Mouse (Mus musculus): ENCODE results near the gene Cab39l.
"Not testable (repeated sequence)": the region's sequence is repeated elsewhere in the genome, so short reads cannot be mapped to it uniquely, and the experiment has no call there.

The Cab39l gene

DNA sequence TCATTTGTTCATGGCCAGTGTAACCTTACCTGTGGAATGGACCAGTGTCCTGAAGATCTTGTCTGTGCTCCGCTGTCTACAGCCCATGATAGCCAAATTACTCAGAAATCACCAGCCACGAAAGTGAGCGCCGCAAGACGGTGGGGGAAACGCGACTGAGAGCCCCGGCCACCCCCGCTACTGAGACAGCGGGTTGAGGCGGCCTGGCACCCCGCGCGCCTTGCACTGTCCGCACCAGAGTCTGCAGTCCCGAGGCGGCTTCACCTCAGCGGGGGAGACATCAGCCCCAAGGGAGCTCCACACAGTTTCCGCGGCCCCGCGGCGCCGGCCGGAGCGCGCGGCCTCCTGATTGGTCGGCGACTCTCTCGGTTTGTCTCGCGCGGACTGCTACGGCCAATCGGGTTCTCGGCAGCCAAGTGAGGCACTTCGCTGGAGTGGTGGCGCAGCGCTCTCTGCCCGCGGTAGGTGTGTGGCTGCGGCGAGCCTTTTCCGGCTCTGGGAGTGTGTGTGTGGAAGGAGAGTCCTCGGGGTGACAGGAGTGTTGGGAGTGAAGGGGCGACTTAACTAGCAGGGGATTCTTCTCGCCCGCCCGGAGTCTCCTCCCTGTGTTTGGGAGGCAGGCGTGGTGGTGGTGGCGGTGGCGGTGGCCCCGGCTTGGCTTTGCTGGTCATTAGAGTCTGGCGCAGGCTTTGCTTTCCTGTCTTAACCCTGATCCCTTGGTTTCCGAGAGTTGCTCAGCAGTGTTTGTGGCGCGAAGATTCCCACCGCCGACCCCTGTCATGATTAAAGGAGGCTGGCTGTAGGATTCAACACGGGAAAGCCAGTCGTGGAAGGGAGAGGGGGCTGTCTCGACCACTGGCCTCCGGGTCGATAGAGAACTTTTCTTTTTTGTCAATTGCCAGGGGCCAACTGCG is at the start of gene Cab39l, which contains the start of gene Setdb2:
Cab39l (plus strand) TSS at position 415 of the 914 bp plus-strand sequence.
Setdb2 (minus strand) TSS at position 327 of the 914 bp plus-strand sequence.
- peak; percentile 92 for DNase-seq (ENCODE audit: low spot score)

DNA sequence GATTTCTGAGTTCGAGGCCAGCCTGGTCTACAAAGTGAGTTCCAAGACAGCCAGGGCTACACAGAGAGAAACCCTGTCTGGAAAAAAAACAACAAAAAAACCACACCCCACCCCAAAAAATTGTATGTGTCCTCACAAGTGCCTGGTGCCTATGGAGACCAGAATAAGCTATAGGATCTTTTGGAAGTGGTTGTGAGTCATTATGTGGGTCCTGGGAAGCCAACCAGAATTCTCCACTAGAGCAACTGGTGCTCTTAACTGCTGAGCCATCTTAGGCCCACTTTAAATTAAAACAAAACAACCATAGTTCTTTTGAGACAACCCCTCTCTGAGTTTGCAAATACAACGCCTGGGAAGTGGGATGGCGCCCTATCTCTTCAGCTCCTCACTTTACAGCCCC is 45.5 kb upstream of the Cab39l start, which contains the start of gene Phf11c:
Phf11c (minus strand) TSS at position 101 of the 400 bp plus-strand sequence.
- DNase-seq (ENCODE audit: low spot score), result no peak

DNA sequence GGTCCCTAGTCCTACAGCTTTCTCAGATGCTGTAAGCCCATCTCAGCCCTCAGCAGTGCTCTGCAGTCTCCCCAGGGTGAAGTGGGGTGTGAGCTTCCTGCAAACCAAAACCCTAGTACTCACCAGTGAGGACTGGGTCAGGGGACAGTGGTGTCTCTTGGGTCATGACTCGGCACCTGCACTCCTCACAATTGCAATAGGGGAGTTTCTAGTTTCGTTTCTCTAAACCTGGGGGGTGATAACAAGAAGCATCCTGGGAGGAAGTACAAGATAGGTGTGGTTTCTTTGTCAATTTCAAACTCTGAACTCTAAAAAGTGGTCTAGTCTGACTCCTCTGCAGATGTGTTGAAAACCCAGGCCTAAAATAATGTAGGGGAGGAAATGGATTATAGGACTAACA is 43.8 kb upstream of the Cab39l start:
- no peak for DNase-seq (ENCODE audit: low spot score)

GRCm38 (mm10) chr14:59414979-59415378 is 25.8 kb upstream of the Cab39l start:
- DNase-seq (ENCODE audit: low spot score), result not testable (repeated sequence)

DNA sequence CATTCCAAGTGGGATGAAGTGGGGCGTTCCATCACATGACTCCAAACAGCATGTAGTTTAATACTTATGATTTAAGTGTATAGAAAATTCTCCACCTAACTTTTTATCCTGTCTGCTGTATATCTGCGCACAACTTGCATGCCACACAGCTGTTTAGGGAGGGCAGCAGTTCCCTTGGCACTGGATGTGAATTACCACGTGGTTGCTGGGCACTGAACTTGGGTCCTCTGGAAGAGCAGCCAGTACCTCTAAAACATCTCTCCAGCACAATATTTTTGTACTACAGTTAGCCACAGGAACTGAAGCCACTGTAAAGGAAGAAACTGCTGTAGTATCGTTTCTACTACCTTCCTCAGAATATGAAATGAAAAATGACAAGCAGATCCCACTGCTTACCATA is 22.6 kb upstream of the Cab39l start:
- DNase-seq (ENCODE audit: low spot score), result no peak

GRCm38 (mm10) chr14:59422912-59423663 is 17.7 kb upstream of the Cab39l start:
- DNase-seq (ENCODE audit: low spot score), result no peak

DNA sequence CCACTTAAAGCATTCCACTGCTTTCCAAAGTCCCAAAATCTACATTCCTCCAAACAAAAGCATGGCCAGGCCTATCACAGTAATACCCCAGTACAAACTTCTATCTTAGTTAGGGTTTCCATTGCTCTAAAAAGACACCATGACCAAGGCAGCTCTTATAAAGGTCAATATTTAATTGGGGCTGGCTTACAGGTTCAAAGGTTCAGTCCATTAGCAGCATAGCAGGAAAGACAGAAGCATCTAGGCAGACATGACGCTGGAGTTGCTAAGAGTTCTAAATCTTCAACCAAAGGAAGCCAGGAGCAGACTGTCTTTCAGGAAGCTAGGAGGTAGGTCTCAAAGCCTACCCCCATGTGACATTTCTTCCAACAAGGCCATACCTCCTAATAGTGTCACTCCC is 10.2 kb upstream of the Cab39l start:
- DNase-seq (ENCODE audit: low spot score), result no peak

- DNase-seq (ENCODE audit: low spot score), result no peak
These were observed 6.9 kb upstream of the Cab39l start for GRCm38 (mm10) chr14:59433902-59434301.

- no peak for DNase-seq (ENCODE audit: low spot score)
These were observed 5.6 kb upstream of the Cab39l start for GRCm38 (mm10) chr14:59435206-59435605.

GRCm38 (mm10) chr14:59437398-59437797 is 3.4 kb upstream of the Cab39l start:
- DNase-seq (ENCODE audit: low spot score), result no peak

DNA sequence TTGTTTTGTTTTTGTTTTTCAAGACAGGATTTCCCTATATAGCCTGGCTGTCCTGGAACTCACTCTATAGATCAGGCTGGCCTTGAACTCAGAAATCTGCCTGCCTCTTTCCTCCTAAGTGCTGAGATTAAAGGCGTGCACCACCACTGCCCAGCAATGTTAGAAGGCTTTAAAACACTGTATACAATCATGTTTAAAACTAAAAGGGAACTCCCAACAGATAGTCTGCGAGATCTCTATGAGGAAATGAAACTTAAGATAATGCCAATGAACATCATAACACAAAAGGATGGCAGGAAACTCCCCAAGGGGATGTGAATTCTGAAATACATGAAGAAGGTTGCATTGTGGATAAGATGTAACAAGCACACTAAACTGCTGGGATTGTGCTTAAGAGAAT is 2.3 kb upstream of the Cab39l start:
- no peak for DNase-seq (ENCODE audit: low spot score)

DNA sequence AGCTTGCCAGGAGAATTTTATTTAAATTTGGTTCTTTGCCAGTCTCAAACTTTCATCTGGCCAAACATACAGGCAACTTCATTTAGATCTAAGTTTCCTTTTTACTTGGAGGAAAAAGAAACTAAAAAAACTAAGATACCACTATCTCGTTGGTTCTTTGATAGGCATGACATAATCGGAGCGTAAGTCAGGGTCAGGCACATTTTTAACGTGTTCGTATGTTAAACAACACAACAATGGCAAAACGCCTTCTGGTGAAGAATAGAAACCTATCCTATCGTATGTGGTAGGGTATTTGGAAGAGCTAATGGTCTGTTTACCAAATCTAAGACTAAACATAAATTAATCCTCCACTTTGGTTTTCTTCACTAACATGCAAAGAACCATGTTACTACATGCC is 733 bp upstream of the Cab39l start:
- DNase-seq (ENCODE audit: low spot score), result peak; percentile 51

DNA sequence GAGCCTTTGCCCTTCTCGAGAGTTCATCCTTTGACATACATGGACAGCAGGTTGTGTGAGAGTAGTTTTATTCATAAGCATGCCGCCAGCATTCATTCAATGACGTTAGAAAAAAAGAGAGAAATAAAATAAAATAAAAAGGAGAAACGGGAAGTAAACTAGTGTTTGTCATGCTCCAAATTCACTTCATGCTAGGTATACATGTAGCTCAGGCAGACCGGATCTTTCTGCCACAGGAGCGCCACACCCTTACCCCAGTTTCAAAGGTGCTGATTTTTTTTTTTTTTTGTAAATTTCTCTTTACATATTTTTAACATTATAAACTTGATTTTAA is 667 bp downstream of the Cab39l start:
- DNase-seq (ENCODE audit: low spot score), result peak; percentile 52

DNA sequence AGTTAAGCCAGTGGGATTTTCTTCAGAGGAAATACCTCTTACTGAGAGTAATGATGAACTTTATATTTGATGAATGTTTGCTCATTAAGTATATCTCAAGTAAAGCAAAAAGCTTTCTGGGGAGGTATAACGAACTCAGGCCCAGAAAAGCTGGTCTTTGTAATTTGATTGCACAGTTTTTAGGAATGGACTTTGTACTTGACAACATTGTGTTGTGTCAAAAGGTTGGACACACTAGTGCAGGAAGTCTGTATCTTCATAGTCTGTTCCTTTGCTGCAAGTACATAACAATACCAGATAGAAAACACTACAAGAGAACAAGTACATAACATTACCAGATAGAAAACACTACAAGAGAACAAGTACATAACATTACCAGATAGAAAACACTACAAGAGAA is 4.6 kb downstream of the Cab39l start:
- no peak for DNase-seq (ENCODE audit: low spot score)

GRCm38 (mm10) chr14:59447981-59448380 is 7.2 kb downstream of the Cab39l start:
- DNase-seq (ENCODE audit: low spot score), result no peak

DNA sequence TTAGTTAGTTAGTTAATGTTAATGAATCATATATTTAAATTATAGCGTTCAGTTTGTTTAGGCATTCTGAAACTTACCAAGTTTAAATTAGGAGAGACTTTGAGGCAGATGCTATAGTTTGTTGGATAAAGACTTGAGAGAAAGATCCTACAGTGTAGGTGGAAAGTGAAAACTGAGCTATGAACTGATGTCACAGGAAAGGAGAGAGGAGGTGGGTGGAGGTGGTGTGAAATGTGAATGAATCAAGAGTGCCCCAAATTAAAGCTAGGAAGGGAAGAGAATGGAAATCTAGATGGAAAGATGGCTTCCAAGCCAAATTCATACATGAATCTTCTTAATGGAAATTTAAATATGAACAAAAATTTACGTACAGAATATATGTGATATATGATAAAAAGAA is 25.7 kb downstream of the Cab39l start:
- DNase-seq (ENCODE audit: low spot score), result no peak

DNA sequence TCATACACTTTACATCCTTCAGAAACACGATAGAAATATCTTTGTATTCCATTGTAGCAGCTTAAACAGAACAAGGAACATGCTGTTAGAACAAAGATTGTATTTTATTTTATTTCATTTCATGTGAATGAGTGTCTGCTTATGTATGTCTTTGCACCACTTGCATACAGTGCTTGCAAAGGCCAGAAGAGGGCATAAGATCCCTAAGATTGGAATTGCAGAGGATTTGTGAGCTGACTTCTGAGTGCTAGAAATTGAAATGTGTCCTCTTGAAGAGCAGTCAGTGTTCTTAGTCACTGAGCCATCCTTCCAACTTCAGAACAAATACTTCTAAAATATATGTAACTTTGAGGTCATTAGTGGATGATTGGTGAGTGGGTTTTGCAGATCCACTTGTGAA is 27.0 kb downstream of the Cab39l start:
- no peak for DNase-seq (ENCODE audit: low spot score)

GRCm38 (mm10) chr14:59470781-59471180 is 30.0 kb downstream of the Cab39l start:
- no peak for DNase-seq (ENCODE audit: low spot score)

GRCm38 (mm10) chr14:59478699-59479098 is 37.9 kb downstream of the Cab39l start:
- no peak for DNase-seq (ENCODE audit: low spot score)

DNA sequence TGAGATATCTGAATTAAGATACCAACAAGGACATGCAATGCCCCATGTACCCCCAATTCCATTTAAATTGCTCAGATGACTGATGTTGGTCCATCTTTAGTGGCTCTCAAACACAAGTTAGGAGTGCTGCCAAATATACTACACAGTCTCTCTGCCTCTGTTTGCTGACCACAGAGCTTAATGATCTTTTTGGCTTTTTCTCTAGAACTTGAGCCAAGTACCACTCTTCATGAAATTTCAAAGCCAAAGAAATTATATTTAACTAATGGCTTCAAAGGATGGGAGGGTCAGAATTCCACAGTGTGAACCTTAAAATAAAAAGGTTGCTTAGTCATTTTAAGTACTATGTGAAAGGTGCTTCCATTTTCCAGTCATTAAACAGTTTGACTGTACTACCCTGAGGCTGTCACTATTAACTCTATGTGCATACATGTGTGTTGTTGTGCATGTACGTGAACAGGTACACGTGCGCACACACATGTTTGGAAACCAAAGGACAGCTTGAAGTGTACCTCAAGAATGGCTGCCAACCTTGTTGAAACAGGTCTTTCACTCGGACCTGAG is 44.6 kb downstream of the Cab39l start:
- no peak for DNase-seq (ENCODE audit: low spot score)

DNA sequence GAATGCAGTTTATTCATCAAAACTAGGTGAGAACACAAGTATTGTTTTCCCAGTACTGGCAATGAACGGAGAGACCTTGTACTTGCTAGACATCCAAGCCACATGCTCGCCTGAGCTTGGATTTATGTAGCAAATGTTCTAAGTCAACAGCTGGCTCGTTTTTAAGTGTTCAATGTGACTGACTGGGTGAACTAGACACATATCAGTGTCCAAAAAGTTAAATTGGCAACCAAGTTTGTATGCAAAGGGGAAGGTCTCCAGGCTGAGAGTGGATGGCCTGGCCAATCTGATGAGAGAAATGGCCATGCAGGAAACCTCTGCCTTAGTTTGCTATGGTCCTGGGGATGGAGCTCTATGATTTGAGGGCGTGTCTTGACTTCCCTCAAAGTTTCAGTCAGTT is 51.6 kb downstream of the Cab39l start:
- DNase-seq (ENCODE audit: low spot score), result no peak

DNA sequence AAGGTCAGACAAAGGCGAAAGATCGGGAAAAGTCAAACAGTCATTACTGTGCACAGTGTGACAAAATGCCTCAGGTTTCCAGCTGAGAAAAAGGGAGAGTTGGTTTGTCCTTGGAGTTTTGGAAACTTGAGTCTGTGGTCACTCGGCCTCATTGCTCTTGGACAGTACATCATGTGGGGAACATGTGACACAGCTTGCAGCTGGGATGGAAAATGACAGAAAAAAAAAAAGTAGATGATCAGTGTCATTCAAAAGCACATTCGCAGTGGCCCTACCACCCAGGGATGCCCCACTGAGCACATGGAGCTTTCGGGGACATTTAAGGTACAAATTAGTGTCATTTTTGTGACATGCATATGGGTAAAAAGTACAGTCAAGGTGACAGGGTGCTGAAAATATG is 57.2 kb downstream of the Cab39l start:
- no peak for DNase-seq (ENCODE audit: low spot score)

DNA sequence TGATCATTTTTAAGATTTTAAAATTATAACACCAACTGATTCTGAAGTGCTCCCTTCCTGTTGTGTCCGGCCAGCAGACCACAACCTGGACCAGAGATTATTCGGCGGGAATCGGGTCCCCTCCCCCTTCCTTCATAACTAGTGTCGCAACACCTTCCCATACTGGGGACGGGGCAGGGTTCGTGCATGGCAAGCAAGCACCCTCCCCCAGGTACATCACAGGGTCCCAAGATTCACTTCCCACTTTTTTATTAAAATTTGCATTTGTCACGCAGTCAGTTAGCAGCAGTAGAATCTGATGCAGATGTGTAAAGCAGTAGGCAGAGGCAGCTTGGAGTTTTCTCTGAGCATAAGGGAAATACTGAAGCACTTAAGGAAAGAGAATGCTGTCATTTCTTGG is 64.1 kb downstream of the Cab39l start:
- no peak for DNase-seq (ENCODE audit: low spot score)
